Mouse (Mus musculus) subcutaneous adipose tissue, adult 2 months (tissue): Measurements from ENCODE around the gene Golga7b. TPM values are rescaled to one million over a fixed set of nuclear protein-coding genes. Genes with fewer than 3 reads are reported as not detected.

ENCODE experiments used
- polyA plus RNA-seq: library from polyadenylated mRNA; depleted of rRNA; stranded (reverse); fragments of >200 nt; gene quantifications from 2 replicates; pipeline ENCODE4 v1.2.3, GENCODE M21; 2012; ENCODE audit warnings: low replicate concordance; rRNA removed

The Golga7b gene
- 1.1 and 3.7 TPM in 2 replicates for polyA plus RNA-seq

DNA sequence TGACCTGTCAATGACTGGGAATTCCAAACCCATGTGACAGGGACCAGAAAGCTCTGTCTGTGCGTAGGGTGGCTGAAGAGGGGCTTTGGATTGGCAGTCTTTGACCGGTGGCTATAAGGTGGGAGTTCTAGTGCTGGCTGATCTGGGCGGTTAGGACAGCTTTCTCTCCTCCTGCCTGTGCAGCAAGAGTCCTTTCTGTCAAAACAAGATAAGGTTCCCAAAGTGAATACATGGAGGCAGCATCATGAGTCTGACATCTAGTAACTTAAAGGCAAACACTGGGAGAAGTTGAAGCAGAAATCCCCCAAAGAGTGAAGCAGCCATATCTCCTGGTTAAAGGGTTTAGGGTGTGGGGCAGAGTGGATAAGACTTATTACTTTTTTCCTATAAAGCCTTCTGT lies at the start of gene Golga7b:
TSS of gene Golga7b (plus strand) at position 56 of the 400 bp plus-strand sequence.

GRCm38 (mm10) chr19:42201696-42202381 lies 45.5 kb upstream of the Golga7b start, which contains the start of gene Sfrp5:
Gene Sfrp5, minus strand, starts transcription at chr19:42202252.

Other genes starting within 250 kb of the Golga7b start
- not detected in 2 replicates for gene Ankrd2, start 211.6 kb upstream of the Golga7b start, polyA plus RNA-seq
- 6.7 and 9.9 TPM in 2 replicates for gene Hoga1, start 202.0 kb upstream of the Golga7b start, polyA plus RNA-seq
- gene 4933411K16Rik, start 195.3 kb upstream of the Golga7b start, polyA plus RNA-seq: 1.1 and 1.4 TPM in 2 replicates
- 1.9 and 12.7 TPM in 2 replicates for gene Morn4, start 161.2 kb upstream of the Golga7b start, polyA plus RNA-seq
- 45.4 and 48.7 TPM in 2 replicates for gene Pi4k2a, start 157.1 kb upstream of the Golga7b start, polyA plus RNA-seq
- gene Avpi1, start 118.5 kb upstream of the Golga7b start, polyA plus RNA-seq: 16.3 and 16.5 TPM in 2 replicates
- gene Marveld1, start 100.2 kb upstream of the Golga7b start, polyA plus RNA-seq: 75.2 and 116 TPM in 2 replicates
- gene Zfyve27, start 83.6 kb upstream of the Golga7b start, polyA plus RNA-seq: 50.4 and 53.7 TPM in 2 replicates
- 2.5 and 102 TPM in 2 replicates for gene Sfrp5, start 45.3 kb upstream of the Golga7b start, polyA plus RNA-seq
- 7.9 and 9.8 TPM in 2 replicates for gene Crtac1, start 184.2 kb downstream of the Golga7b start, polyA plus RNA-seq